Mouse (Mus musculus): ENCODE measurements around the gene Dusp19. TPM values are rescaled to one million over a fixed set of nuclear protein-coding genes. Genes with fewer than 3 reads are reported as not detected.

Gene Dusp19
- polyA plus RNA-seq, 1 experiment from 2014 or later, result 4.3 TPM

DNA sequence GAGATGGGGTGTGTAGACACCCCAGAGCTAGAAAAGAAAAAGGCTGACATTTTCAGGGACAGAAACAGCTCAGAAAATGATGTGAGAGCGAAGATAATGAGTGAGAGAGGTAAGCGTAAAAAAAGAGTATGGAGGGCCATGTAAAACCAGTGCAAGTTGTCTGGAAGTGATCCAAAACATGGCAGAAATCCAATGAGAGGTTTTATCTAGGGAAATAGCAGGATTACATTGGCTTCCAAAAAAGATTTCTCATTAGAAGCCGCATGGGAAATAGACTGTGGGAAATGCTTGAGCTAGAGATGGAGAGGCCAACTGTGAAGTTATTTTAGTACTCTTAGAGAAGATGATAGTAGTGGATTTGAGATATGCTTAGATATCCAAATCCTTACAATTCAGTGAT is 5.1 kb downstream of the Dusp19 start:
- Histone ChIP-seq H3K4me1 (ENCODE audit: control insufficient read depth, low read depth, low read length) (no peaks in the 10 kb centered on the region), H3K27ac (ENCODE audit: low read length) (no peak overlapping the region), H3K9me3 (replicated peaks; ENCODE audit: control insufficient read depth, low read length) (no peaks in the 10 kb centered on the region), H3K9ac (ENCODE audit: low read depth, low read length) (no peak overlapping the region), H3K4me3 (ENCODE audit: low read depth, low read length) (no peak overlapping the region), H3K27me3 (ENCODE audit: control insufficient read depth, insufficient read depth, low read depth, low read length) (no peaks in the 10 kb centered on the region), H3K36me3 (ENCODE audit: control insufficient read depth, insufficient read depth) (no peaks in the 10 kb centered on the region), H3K4me2 (ENCODE audit: low read depth, low read length) (no peak overlapping the region)
- WGBS (ENCODE audit: insufficient replicate concordance), result 76% methylated on average over 3 of the region's 3 CpGs
- ATAC-seq (ENCODE audit: low read depth), result no peak

DNA sequence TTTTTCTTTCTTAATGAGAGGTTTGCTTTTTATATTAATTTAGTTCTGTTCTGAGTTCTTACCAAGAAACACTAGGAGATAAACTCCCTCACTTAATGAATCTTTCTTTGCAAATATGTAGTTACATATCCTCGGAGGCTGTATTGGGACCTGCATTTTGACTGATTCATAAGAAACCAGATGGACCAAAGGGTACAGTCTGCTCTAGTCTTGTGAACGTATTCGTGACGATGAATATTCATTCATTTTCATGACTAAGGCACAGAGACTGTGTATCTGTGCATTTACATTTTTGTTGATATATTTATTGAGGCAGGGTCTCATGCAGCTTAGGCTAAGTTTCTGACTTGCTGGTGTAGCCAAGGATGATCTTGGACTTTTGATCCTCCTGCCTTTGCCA is 7.7 kb downstream of the Dusp19 start:
- Histone ChIP-seq H3K36me3 (ENCODE audit: control insufficient read depth, insufficient read depth) (no peaks in the 10 kb centered on the region), H3K27ac (ENCODE audit: low read length) (no peak overlapping the region), H3K9me3 (replicated peaks; ENCODE audit: control insufficient read depth, low read length) (no peaks in the 10 kb centered on the region), H3K4me1 (ENCODE audit: control insufficient read depth, low read depth, low read length) (no peaks in the 10 kb centered on the region), H3K4me2 (ENCODE audit: low read depth, low read length) (no peak overlapping the region), H3K27me3 (ENCODE audit: control insufficient read depth, insufficient read depth, low read depth, low read length) (no peaks in the 10 kb centered on the region), H3K4me3 (ENCODE audit: low read depth, low read length) (no peak overlapping the region), H3K9ac (ENCODE audit: low read depth, low read length) (no peak overlapping the region)
- ATAC-seq (ENCODE audit: low read depth), result no peak
- WGBS (ENCODE audit: insufficient replicate concordance), result 82% methylated on average over 4 of the region's 4 CpGs

DNA sequence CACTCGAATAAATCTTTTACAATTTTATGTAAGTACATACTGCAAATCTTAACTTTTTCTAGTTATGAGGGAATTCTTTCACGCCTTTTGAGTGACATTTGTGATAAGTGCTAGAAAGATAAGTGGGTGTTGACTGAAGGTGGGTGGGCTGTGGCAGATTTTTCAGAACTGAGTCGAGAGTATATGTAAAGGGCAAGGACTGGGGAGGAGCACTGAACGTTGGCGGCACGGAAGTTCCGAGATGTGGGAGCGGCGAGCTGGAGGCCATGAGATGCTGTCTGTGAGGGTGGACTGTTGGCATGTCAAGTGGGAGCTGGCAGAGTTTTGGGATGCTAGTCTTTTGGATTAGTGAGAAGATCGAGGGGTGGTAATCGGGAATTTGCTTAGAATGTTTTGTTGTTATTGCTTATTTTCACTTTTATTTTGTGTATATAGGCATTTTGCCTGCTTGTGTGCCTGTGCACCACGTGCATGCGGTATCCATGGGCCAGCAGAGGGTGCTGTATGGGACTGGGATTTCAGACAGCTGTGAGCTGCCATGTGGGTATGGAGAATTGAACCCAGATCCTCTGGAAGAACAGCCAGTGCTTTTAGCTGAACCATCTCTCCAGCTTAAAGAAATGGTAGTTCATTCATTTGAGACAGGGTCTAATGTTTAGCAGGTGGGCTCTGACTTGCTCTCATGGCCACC is 15.6 kb downstream of the Dusp19 start:
- ATAC-seq (ENCODE audit: low read depth), result no peak
- no peak overlapping the region for H3K9ac ChIP-seq (ENCODE audit: low read depth, low read length)
- H3K27ac ChIP-seq (ENCODE audit: low read length), result no peak overlapping the region
- no peaks in the 10 kb centered on the region for H3K9me3 ChIP-seq (replicated peaks; ENCODE audit: control insufficient read depth, low read length)
- H3K4me1 ChIP-seq (ENCODE audit: control insufficient read depth, low read depth, low read length), result no peaks in the 10 kb centered on the region
- WGBS (ENCODE audit: insufficient replicate concordance), result 74% methylated on average over 13 of the region's 13 CpGs
- H3K4me3 ChIP-seq (ENCODE audit: low read depth, low read length), result no peak overlapping the region
- H3K27me3 ChIP-seq (ENCODE audit: control insufficient read depth, insufficient read depth, low read depth, low read length), result no peaks in the 10 kb centered on the region
- no peak overlapping the region for H3K4me2 ChIP-seq (ENCODE audit: low read depth, low read length)
- no peaks in the 10 kb centered on the region for H3K36me3 ChIP-seq (ENCODE audit: control insufficient read depth, insufficient read depth)

DNA sequence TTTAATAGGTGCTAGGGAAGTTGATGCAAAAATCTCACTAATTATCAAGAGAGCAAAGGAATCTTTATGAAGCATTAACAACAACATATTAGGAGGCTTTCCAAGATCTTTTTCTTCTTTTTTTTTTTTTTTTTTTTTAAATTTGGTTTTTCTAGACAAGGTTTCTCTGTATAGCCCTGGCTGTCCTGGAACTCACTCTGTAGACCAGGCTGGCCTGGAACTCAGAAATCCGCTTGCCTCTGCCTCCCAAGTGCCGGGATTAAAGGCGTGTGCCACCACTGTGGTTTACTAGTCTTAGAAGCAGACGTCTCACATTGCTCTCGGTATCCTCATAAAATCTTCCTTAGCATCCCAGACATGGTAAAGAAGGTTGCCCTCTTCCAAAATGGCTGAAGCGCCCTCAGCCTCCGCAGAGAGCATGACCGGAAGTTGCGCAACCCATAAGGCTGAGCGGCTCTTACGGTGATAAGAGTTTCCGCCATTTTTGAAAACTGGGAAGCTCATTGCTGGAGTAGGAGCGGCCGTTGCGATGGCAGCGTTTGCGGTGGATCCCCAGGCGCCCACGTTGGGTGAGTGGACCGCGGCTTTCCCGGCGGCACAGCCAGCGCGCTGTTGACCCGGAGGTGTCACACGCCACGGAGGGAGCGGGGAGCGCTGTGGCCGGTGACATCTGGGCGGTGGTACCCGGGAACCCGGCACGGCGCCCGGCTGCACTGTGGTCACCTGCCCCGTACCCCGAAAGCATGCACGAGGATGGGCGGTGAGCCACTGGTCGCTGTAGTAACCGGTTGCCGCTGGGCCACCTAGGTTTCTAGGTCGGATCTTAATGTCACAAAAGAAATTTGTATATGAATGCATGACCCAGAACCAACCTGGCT is 21.8 kb downstream of the Dusp19 start:
- H3K9ac ChIP-seq (ENCODE audit: low read depth, low read length), result peak overlapping the region; percentile 90
- no peaks in the 10 kb centered on the region for H3K27me3 ChIP-seq (ENCODE audit: control insufficient read depth, insufficient read depth, low read depth, low read length)
- H3K4me3 ChIP-seq (ENCODE audit: low read depth, low read length), result peak overlapping the region; percentile 94
- under 1% methylated on average over 45 of the region's 45 CpGs for WGBS (ENCODE audit: insufficient replicate concordance)
- peaks cover 8% of the 10 kb centered on the region for H3K36me3 ChIP-seq (ENCODE audit: control insufficient read depth, insufficient read depth)
- H3K4me2 ChIP-seq (ENCODE audit: low read depth, low read length), result peak overlapping the region; percentile 69
- H3K9me3 ChIP-seq (replicated peaks; ENCODE audit: control insufficient read depth, low read length), result no peaks in the 10 kb centered on the region
- peaks cover 5% of the 10 kb centered on the region for H3K4me1 ChIP-seq (ENCODE audit: control insufficient read depth, low read depth, low read length)
- H3K27ac ChIP-seq (ENCODE audit: low read length), result peak overlapping the region; percentile 77
- ATAC-seq (ENCODE audit: low read depth), result peak; percentile 97

DNA sequence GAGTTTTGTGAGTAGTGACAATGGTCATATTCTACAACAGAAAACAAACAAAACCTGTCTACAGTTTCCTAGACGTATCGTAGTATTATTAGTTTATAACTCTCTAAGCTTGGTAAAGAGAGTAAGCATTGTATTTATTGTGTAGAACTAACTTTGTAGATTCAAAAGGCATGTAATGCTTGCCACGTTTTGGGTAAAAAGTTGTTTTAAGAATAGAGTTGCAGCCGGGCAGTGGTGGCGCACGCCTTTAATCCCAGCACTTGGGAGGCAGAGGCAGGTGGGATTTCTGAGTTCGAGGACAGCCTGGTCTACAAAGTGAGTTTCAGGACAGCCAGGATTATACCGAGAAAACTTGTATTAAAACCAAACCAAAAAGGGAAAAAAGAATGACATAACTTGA is 22.6 kb downstream of the Dusp19 start:
- Histone ChIP-seq H3K27me3 (ENCODE audit: control insufficient read depth, insufficient read depth, low read depth, low read length) (no peaks in the 10 kb centered on the region), H3K4me1 (ENCODE audit: control insufficient read depth, low read depth, low read length) (peaks cover 5% of the 10 kb centered on the region), H3K27ac (ENCODE audit: low read length) (peak overlapping the region; percentile 77), H3K9me3 (replicated peaks; ENCODE audit: control insufficient read depth, low read length) (no peaks in the 10 kb centered on the region), H3K9ac (ENCODE audit: low read depth, low read length) (peak overlapping the region; percentile 90), H3K4me3 (ENCODE audit: low read depth, low read length) (peak overlapping the region; percentile 94), H3K4me2 (ENCODE audit: low read depth, low read length) (peak overlapping the region; percentile 65), H3K36me3 (ENCODE audit: control insufficient read depth, insufficient read depth) (peaks cover 12% of the 10 kb centered on the region)
- no peak for ATAC-seq (ENCODE audit: low read depth)
- WGBS (ENCODE audit: insufficient replicate concordance), result 5% methylated on average over 8 of the region's 8 CpGs

DNA sequence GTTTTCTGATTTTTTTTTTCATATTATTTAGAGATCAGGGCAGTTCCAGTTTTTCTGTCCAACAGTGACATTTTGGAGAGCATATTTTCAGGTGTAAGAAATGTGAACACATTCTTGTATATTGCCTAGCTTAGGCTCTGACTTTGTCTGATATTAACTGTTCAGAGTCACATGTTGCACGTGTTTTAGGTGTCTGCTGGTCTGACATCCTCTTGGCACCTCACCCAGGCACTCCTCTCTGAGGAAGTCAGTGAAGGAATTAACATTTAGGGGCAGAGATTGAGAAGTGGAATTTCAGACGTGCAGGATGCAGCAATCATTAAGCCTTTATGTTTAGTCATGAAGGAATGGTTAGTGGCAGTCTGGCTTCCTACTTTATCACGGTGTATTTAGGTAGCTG is 23.0 kb downstream of the Dusp19 start:
- Histone ChIP-seq H3K4me3 (ENCODE audit: low read depth, low read length) (peak overlapping the region; percentile 94), H3K27me3 (ENCODE audit: control insufficient read depth, insufficient read depth, low read depth, low read length) (no peaks in the 10 kb centered on the region), H3K9me3 (replicated peaks; ENCODE audit: control insufficient read depth, low read length) (no peaks in the 10 kb centered on the region), H3K4me1 (ENCODE audit: control insufficient read depth, low read depth, low read length) (peaks cover 5% of the 10 kb centered on the region), H3K27ac (ENCODE audit: low read length) (no peak overlapping the region), H3K4me2 (ENCODE audit: low read depth, low read length) (peak overlapping the region; percentile 65), H3K36me3 (ENCODE audit: control insufficient read depth, insufficient read depth) (peaks cover 14% of the 10 kb centered on the region), H3K9ac (ENCODE audit: low read depth, low read length) (0 out of 2 replicates have a peak overlapping the region, but pooled peaks have one; percentile 37)
- WGBS (ENCODE audit: insufficient replicate concordance), result 20% methylated on average over 3 of the region's 3 CpGs
- no peak for ATAC-seq (ENCODE audit: low read depth)

DNA sequence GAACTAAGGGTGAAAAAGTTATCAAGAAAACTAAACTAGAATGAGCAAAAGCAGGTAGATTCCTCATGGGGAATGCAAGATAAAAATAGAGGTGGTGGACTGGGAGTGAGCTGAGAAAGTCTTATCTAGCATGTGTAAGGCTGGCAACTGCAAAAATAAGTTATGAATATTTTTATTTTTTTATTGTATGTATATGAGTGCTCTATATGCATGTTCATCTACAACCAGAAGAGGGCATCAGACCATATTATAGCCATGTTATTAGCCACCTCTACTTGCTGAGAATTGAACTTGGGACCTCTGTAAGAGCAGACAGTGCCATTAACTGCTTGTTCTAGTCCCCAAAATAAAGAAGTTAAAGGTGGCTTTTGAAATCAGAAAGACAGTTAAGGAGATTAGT is 44.6 kb downstream of the Dusp19 start:
- Histone ChIP-seq H3K4me3 (ENCODE audit: low read depth, low read length) (no peak overlapping the region), H3K4me1 (ENCODE audit: control insufficient read depth, low read depth, low read length) (no peaks in the 10 kb centered on the region), H3K9ac (ENCODE audit: low read depth, low read length) (no peak overlapping the region), H3K9me3 (replicated peaks; ENCODE audit: control insufficient read depth, low read length) (no peaks in the 10 kb centered on the region), H3K27ac (ENCODE audit: low read length) (no peak overlapping the region), H3K27me3 (ENCODE audit: control insufficient read depth, insufficient read depth, low read depth, low read length) (no peaks in the 10 kb centered on the region), H3K36me3 (ENCODE audit: control insufficient read depth, insufficient read depth) (peaks cover 11% of the 10 kb centered on the region), H3K4me2 (ENCODE audit: low read depth, low read length) (no peak overlapping the region)
- no peak for ATAC-seq (ENCODE audit: low read depth)

DNA sequence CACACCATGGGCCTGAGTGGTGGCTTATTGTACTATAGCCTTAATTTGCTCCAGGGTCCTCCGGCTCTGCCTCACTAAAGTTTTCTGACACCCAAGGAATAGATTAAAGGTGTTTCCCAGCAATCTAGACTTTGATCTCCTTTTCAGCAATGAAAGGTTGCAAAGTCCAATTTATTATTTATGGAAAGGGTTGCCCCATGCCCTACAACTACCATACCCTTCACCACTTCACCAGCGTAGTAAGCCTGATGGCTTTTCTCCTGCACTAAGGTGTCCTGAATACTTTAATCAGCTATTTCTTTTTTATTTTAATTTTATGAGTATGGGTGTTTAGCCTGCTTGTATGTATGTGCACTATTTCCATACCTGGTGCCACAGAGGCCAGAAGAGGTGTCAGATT is 45.8 kb downstream of the Dusp19 start:
- Histone ChIP-seq H3K27me3 (ENCODE audit: control insufficient read depth, insufficient read depth, low read depth, low read length) (no peaks in the 10 kb centered on the region), H3K36me3 (ENCODE audit: control insufficient read depth, insufficient read depth) (peaks cover 8% of the 10 kb centered on the region), H3K9me3 (replicated peaks; ENCODE audit: control insufficient read depth, low read length) (no peaks in the 10 kb centered on the region), H3K4me2 (ENCODE audit: low read depth, low read length) (no peak overlapping the region), H3K9ac (ENCODE audit: low read depth, low read length) (no peak overlapping the region), H3K4me1 (ENCODE audit: control insufficient read depth, low read depth, low read length) (no peaks in the 10 kb centered on the region), H3K4me3 (ENCODE audit: low read depth, low read length) (no peak overlapping the region), H3K27ac (ENCODE audit: low read length) (no peak overlapping the region)
- ATAC-seq (ENCODE audit: low read depth), result no peak
- 86% methylated on average over 2 of the region's 2 CpGs for WGBS (ENCODE audit: insufficient replicate concordance)

DNA sequence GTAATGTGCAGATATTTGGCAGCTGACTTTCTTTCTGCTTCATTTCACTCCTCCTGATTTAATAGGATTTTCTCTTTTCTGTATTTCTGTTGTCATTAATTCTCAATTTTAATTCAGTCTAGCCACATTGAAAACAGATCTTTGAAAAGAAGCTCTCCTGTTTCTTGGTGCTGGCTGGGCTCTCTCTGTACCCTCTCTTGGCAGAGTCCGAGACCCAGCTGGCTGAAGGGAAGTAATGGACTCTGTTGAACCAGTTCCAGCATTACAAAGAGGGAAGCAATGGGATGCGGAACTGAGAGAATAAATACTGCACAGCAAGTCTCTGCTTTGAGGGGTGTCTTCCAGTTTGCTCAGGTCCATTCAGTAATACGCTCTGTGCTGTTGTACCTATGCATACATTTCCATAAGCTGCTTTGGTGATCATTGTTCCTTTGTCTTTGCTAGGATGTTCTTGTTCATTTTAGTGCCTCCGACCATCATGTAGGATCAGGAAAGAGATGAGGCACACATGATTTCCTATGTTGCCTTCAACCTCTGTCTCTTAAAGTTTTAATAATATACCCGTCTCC is 50.6 kb downstream of the Dusp19 start:
- Histone ChIP-seq H3K9ac (ENCODE audit: low read depth, low read length) (no peak overlapping the region), H3K36me3 (ENCODE audit: control insufficient read depth, insufficient read depth) (peaks cover 2% of the 10 kb centered on the region; the same call in 1 of the 2 replicates), H3K4me2 (ENCODE audit: low read depth, low read length) (no peak overlapping the region), H3K9me3 (replicated peaks; ENCODE audit: control insufficient read depth, low read length) (no peaks in the 10 kb centered on the region), H3K4me1 (ENCODE audit: control insufficient read depth, low read depth, low read length) (no peaks in the 10 kb centered on the region), H3K4me3 (ENCODE audit: low read depth, low read length) (no peak overlapping the region), H3K27me3 (ENCODE audit: control insufficient read depth, insufficient read depth, low read depth, low read length) (no peaks in the 10 kb centered on the region), H3K27ac (ENCODE audit: low read length) (no peak overlapping the region)
- no peak for ATAC-seq (ENCODE audit: low read depth)
- WGBS (ENCODE audit: insufficient replicate concordance), result 77% methylated on average over 5 of the region's 5 CpGs

Measured in liver, embryonic 16.5 days (tissue).